Mouse (Mus musculus) E14TG2a.4 (cell line): ENCODE measurements around the gene Anks1b.

Experiments used
- H3K27me3 ChIP-seq: 2 replicates; pipeline ENCODE4 v1.6.1; 2014; ENCODE audit warnings: low read length, control low read depth; ENCODE audit not compliant: insufficient read depth
- H3K36me3 ChIP-seq: 2 replicates; pipeline ENCODE4 v1.6.1; 2014; ENCODE audit warnings: low read length, control low read depth; ENCODE audit not compliant: insufficient read depth
- H3K4me1 ChIP-seq: replicated peaks from 2 replicates; pipeline ENCODE4 v1.6.1; 2014; ENCODE audit warnings: low read depth, low read length, control low read depth
- H3K4me3 ChIP-seq: replicated peaks from 2 replicates; pipeline ENCODE4 v1.5.1; 2014; ENCODE audit warnings: mild to moderate bottlenecking, low read length
- H3K9me3 ChIP-seq: 2 replicates; pipeline ENCODE4 v1.6.1; 2014; ENCODE audit warnings: low read length, control low read depth
- CTCF ChIP-seq: conservative IDR thresholded peaks from 2 replicates; pipeline ENCODE4 v1.5.1; 2014; ENCODE audit warnings: low read length
- NANOG ChIP-seq: IDR thresholded peaks from 2 replicates; pipeline ENCODE4 v1.6.1; 2014; ENCODE audit warnings: borderline replicate concordance, low read length, mixed read lengths
- POU5F1 ChIP-seq: IDR thresholded peaks from 2 replicates; pipeline ENCODE4 v1.6.1; 2014; ENCODE audit warnings: low read length, borderline replicate concordance

Gene Anks1b

DNA sequence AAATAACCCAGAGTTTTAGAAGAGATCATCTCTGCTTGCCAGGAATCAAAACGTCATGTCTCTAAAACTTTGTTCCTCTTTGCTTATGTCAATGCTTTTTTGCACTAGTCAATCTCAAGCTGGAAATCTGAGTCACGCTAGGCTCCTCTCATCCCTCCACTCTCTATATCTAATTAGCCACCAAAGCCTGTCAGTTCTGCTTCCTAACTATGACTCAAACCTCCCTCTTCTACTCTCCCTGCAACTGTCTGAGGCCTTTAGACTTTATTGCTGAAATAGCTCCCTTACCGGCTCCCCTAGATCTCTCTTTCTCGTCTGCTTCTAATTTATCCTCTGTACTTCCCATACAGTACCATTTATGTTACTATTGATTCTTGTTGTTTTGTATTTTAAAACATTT, 456.5 kb downstream of the Anks1b start:
- Histone ChIP-seq H3K27me3 (no peaks in the 10 kb centered on the region), H3K4me3 (no peak overlapping the region), H3K9me3 (peaks cover 30% of the 10 kb centered on the region), H3K4me1 (no peaks in the 10 kb centered on the region), H3K36me3 (no peaks in the 10 kb centered on the region)
- no peak for TF ChIP-seq CTCF

DNA sequence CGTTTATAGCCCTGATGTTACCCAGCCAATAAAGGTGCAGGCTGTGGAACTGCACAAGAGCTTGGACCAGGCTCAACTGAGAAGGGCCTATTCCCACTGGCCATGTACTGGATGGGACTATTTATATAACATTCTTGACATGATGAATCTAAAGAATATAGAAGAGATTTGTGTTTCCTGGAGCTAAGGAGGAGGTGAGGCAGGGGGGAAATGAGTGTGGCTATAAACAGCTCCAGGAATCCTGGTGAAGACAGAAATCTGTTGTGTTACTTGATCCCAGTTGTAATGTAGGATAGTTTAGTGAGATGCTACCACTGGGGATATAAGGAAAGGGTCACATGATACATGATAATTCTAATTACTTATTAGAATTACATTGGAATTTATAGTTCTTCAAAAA, 472.1 kb downstream of the Anks1b start:
- no peaks in the 10 kb centered on the region for H3K27me3 ChIP-seq
- no peak for TF ChIP-seq CTCF
- no peak for TF ChIP-seq POU5F1
- TF ChIP-seq NANOG = no peak

GRCm38 (mm10) chr10:90356258-90356657, 482.9 kb downstream of the Anks1b start:
- no peaks in the 10 kb centered on the region for H3K4me1 ChIP-seq
- TF ChIP-seq POU5F1 = no peak
- no peak for TF ChIP-seq CTCF
- TF ChIP-seq NANOG = no peak
- H3K9me3 ChIP-seq = no peaks in the 10 kb centered on the region
- H3K27me3 ChIP-seq = no peaks in the 10 kb centered on the region
- H3K4me3 ChIP-seq = no peak overlapping the region
- H3K36me3 ChIP-seq = no peaks in the 10 kb centered on the region

More for the DNA sequence above, 472.1 kb downstream of the Anks1b start:
- no peaks in the 10 kb centered on the region for H3K4me1 ChIP-seq
- no peak overlapping the region for H3K4me3 ChIP-seq
- no peaks in the 10 kb centered on the region for H3K9me3 ChIP-seq
- H3K36me3 ChIP-seq = no peaks in the 10 kb centered on the region

DNA sequence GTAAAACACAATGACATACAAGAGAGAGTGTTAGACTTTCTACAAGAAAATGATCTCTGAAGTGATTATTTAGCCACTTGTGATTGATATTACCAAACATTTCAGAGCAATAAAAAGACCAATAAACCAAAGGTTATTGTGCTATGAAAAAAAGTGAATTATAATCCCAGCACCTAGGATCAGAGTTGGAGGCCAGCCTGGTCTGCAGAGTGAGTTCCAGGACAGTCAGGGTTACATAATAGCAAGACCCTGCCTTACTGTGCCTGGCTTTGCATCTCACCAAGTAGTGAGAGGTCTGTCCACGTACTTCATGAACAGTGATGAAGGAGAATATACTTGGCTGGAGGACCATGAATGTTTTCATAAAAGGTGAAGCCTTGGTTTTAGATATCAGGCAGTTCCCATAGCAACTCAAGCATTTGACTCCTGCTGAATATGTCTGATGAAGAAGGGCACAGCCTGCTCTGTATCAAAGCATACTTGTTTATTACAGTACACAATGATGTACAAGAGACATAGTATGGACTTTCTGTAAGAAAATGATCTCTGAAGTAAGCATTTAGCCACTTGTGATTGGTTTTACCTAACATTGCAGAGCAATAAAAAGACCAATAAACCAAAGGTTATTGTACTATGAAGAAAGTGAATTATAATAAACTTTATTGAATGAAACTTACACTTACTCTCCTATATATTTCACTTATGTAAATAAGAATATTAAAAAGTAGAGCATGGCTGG, 484.0 kb downstream of the Anks1b start:
- TF ChIP-seq POU5F1 (no peak), NANOG (no peak), CTCF (no peak)
- Histone ChIP-seq H3K4me1 (no peaks in the 10 kb centered on the region), H3K4me3 (no peak overlapping the region), H3K27me3 (no peaks in the 10 kb centered on the region), H3K9me3 (no peaks in the 10 kb centered on the region), H3K36me3 (no peaks in the 10 kb centered on the region)

DNA sequence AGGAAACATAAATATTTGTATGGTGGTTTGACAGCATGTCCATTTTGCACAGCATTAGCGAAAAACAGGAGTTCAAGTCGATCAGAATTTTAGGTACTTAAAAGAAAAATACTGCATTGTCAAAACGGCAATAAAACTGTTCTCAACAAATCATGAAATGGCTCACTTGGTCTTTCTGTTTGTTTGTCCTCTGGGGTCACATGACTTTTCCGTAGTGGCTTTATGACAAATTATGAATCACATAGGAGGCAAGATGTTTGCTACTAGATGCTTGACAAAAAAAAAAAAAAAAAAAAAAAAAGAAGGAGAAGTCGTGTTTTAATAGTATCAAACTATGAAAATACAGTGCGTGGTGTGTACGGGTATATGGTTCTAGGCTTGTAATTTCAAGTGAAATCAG, 495.7 kb downstream of the Anks1b start:
- Histone ChIP-seq H3K27me3 (no peaks in the 10 kb centered on the region), H3K36me3 (no peaks in the 10 kb centered on the region), H3K4me1 (no peaks in the 10 kb centered on the region), H3K9me3 (no peaks in the 10 kb centered on the region), H3K4me3 (no peak overlapping the region)
- no peak for TF ChIP-seq CTCF
- no peak for TF ChIP-seq POU5F1
- TF ChIP-seq NANOG = no peak

- Histone ChIP-seq H3K4me1 (no peaks in the 10 kb centered on the region), H3K36me3 (no peaks in the 10 kb centered on the region), H3K9me3 (no peaks in the 10 kb centered on the region), H3K27me3 (no peaks in the 10 kb centered on the region), H3K4me3 (no peak overlapping the region)
- TF ChIP-seq POU5F1 (no peak), NANOG (no peak), CTCF (no peak)
Measured at GRCm38 (mm10) chr10:90370751-90371150, 497.4 kb downstream of the Anks1b start.

GRCm38 (mm10) chr10:90373469-90373868, 500.2 kb downstream of the Anks1b start:
- TF ChIP-seq CTCF = peak; percentile 52
- no peak for TF ChIP-seq POU5F1
- Histone ChIP-seq H3K36me3 (no peaks in the 10 kb centered on the region), H3K4me3 (no peak overlapping the region), H3K27me3 (no peaks in the 10 kb centered on the region), H3K9me3 (no peaks in the 10 kb centered on the region), H3K4me1 (no peaks in the 10 kb centered on the region)

- H3K4me1 ChIP-seq = no peaks in the 10 kb centered on the region
- TF ChIP-seq CTCF (no peak), POU5F1 (no peak), NANOG (no peak)
Measured at GRCm38 (mm10) chr10:90376605-90377004, 503.3 kb downstream of the Anks1b start.

GRCm38 (mm10) chr10:90380062-90380461, 506.8 kb downstream of the Anks1b start:
- Histone ChIP-seq H3K4me3 (no peak overlapping the region), H3K9me3 (no peaks in the 10 kb centered on the region), H3K27me3 (no peaks in the 10 kb centered on the region), H3K36me3 (no peaks in the 10 kb centered on the region), H3K4me1 (no peaks in the 10 kb centered on the region)
- TF ChIP-seq NANOG (no peak), POU5F1 (no peak), CTCF (no peak)

More at GRCm38 (mm10) chr10:90376605-90377004, 503.3 kb downstream of the Anks1b start:
- H3K4me3 ChIP-seq = no peak overlapping the region
- H3K27me3 ChIP-seq = no peaks in the 10 kb centered on the region
- H3K36me3 ChIP-seq = no peaks in the 10 kb centered on the region
- no peaks in the 10 kb centered on the region for H3K9me3 ChIP-seq

- Histone ChIP-seq H3K9me3 (no peaks in the 10 kb centered on the region), H3K27me3 (no peaks in the 10 kb centered on the region), H3K4me1 (no peaks in the 10 kb centered on the region), H3K4me3 (no peak overlapping the region), H3K36me3 (no peaks in the 10 kb centered on the region)
- TF ChIP-seq NANOG (no peak), POU5F1 (no peak), CTCF (no peak)
Measured at GRCm38 (mm10) chr10:90380704-90381339, 507.5 kb downstream of the Anks1b start.
